Mouse (Mus musculus) intestine, embryonic 14.5 days (tissue): Measurements from ENCODE around the gene Pik3ap1. TPM values are rescaled to one million over a fixed set of nuclear protein-coding genes. Genes with fewer than 3 reads are reported as not detected.

Source experiments
- polyA plus RNA-seq: library from polyadenylated mRNA; unstranded; fragments of >200 nt; fragmentation: Nextera tagmentation; extraction: Ambion mirVana; gene quantifications from 2 replicates; pipeline ENCODE4 v1.2.1, GENCODE M21; 2014

The Pik3ap1 gene
- polyA plus RNA-seq, 1 experiment from 2014 or later, result 6.9 TPM

Other genes starting within 250 kb of the Pik3ap1 start
- not detected in 2 replicates for gene Tll2, start 178.3 kb downstream of the Pik3ap1 start, polyA plus RNA-seq
- gene Tm9sf3, start 121.1 kb downstream of the Pik3ap1 start, polyA plus RNA-seq, result 151 and 154 TPM in 2 replicates
- 26.7 and 27.6 TPM in 2 replicates for gene Lcor, start 97.5 kb upstream of the Pik3ap1 start, polyA plus RNA-seq
- gene Gm340, start 197.3 kb upstream of the Pik3ap1 start, polyA plus RNA-seq, result 4.3 and 4.8 TPM in 2 replicates